Mouse (Mus musculus): ENCODE measurements around the gene Anxa8. TPM values are rescaled to one million over a fixed set of nuclear protein-coding genes. Genes with fewer than 3 reads are reported as not detected.

Anxa8 gene
- polyA plus RNA-seq, 1 experiment from 2014 or later = 0.64 TPM

DNA sequence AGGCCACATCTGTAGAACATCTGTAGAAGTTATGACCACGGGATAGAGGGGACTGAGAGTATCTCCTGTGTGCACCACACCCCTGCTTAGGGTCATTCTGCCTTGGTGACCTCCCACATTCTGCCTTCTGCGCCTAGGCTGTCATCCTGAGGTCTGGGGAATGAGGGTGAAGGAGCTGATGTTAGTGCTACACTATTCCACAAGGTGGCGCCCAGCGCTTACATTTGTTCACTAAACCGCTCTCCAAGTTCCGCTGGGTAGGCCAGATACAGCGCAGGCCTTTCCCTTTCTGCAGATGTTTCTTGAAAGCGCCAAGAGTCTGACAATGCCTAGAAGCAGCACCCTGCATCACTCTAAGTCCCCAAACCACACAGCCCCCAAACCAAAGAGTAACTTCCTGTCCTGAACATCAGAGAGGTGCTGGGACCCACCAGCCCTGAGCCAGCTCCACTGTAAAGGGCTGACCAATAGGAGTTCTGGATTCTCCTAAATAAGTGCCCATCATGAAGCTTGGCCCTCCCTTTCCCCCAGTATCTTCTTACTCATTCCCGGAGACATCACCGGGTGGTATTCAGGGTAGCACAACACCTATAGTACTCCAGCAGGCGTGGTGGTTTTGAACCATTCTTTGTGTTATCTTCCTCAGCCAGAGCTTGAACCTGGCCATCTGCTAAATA lies 5.3 kb upstream of the Anxa8 start:
- ATAC-seq (ENCODE audit: insufficient read depth, low FRiP score, low TSS enrichment) (peak; percentile 76), DNase-seq (ENCODE audit: low spot score) (peak; percentile 87)
- H3K9me3 ChIP-seq (ENCODE audit: control insufficient read depth, low read length) = no peaks in the 10 kb centered on the region
- 8% methylated on average over 11 of the region's 11 CpGs for WGBS
- H3K4me2 ChIP-seq (ENCODE audit: low read depth) = no peak overlapping the region
- no peak overlapping the region for H3K27ac ChIP-seq (ENCODE audit: low read depth, low read length)
- H3K4me1 ChIP-seq (ENCODE audit: control insufficient read depth, insufficient read depth, low read length) = no peaks in the 10 kb centered on the region
- H3K36me3 ChIP-seq (ENCODE audit: control insufficient read depth, insufficient read depth, low read length) = no peaks in the 10 kb centered on the region
- H3K9ac ChIP-seq (ENCODE audit: low read length) = no peak overlapping the region
- H3K27me3 ChIP-seq (ENCODE audit: control insufficient read depth, insufficient read depth, low read length) = no peaks in the 10 kb centered on the region
- H3K4me3 ChIP-seq (ENCODE audit: low read depth, low read length) = no peak overlapping the region

- H3K9me3 ChIP-seq (ENCODE audit: control insufficient read depth, low read length) = no peaks in the 10 kb centered on the region
- no peak overlapping the region for H3K4me3 ChIP-seq (ENCODE audit: low read depth, low read length)
- no peaks in the 10 kb centered on the region for H3K36me3 ChIP-seq (ENCODE audit: control insufficient read depth, insufficient read depth, low read length)
- H3K4me1 ChIP-seq (ENCODE audit: control insufficient read depth, insufficient read depth, low read length) = no peaks in the 10 kb centered on the region
- no peak overlapping the region for H3K9ac ChIP-seq (ENCODE audit: low read length)
- H3K4me2 ChIP-seq (ENCODE audit: low read depth) = no peak overlapping the region
- H3K27ac ChIP-seq (ENCODE audit: low read depth, low read length) = no peak overlapping the region
- H3K27me3 ChIP-seq (ENCODE audit: control insufficient read depth, insufficient read depth, low read length) = no peaks in the 10 kb centered on the region
- DNase-seq (ENCODE audit: low spot score) (no peak), ATAC-seq (ENCODE audit: insufficient read depth, low FRiP score, low TSS enrichment) (no peak)
- 90% methylated on average over 4 of the region's 4 CpGs for WGBS
Measured at GRCm38 (mm10) chr14:34086806-34087205, 1.0 kb downstream of the Anxa8 start.

- DNase-seq (ENCODE audit: low spot score) (no peak), ATAC-seq (ENCODE audit: insufficient read depth, low FRiP score, low TSS enrichment) (no peak)
- Histone ChIP-seq H3K9ac (ENCODE audit: low read length) (no peak overlapping the region), H3K4me3 (ENCODE audit: low read depth, low read length) (no peak overlapping the region), H3K27me3 (ENCODE audit: control insufficient read depth, insufficient read depth, low read length) (no peaks in the 10 kb centered on the region), H3K4me2 (ENCODE audit: low read depth) (no peak overlapping the region), H3K36me3 (ENCODE audit: control insufficient read depth, insufficient read depth, low read length) (no peaks in the 10 kb centered on the region), H3K9me3 (ENCODE audit: control insufficient read depth, low read length) (no peaks in the 10 kb centered on the region), H3K27ac (ENCODE audit: low read depth, low read length) (no peak overlapping the region), H3K4me1 (ENCODE audit: control insufficient read depth, insufficient read depth, low read length) (no peaks in the 10 kb centered on the region)
- 79% methylated on average over 2 of the region's 2 CpGs for WGBS
Measured at GRCm38 (mm10) chr14:34087856-34088398, 2.1 kb downstream of the Anxa8 start.

GRCm38 (mm10) chr14:34089796-34090195 lies 4.0 kb downstream of the Anxa8 start:
- Histone ChIP-seq H3K9me3 (ENCODE audit: control insufficient read depth, low read length) (no peaks in the 10 kb centered on the region), H3K27ac (ENCODE audit: low read depth, low read length) (no peak overlapping the region), H3K4me2 (ENCODE audit: low read depth) (no peak overlapping the region), H3K4me1 (ENCODE audit: control insufficient read depth, insufficient read depth, low read length) (no peaks in the 10 kb centered on the region), H3K36me3 (ENCODE audit: control insufficient read depth, insufficient read depth, low read length) (no peaks in the 10 kb centered on the region), H3K9ac (ENCODE audit: low read length) (no peak overlapping the region), H3K27me3 (ENCODE audit: control insufficient read depth, insufficient read depth, low read length) (no peaks in the 10 kb centered on the region), H3K4me3 (ENCODE audit: low read depth, low read length) (no peak overlapping the region)
- DNase-seq (ENCODE audit: low spot score) (no peak), ATAC-seq (ENCODE audit: insufficient read depth, low FRiP score, low TSS enrichment) (no peak)
- 84% methylated on average over 8 of the region's 8 CpGs for WGBS

DNA sequence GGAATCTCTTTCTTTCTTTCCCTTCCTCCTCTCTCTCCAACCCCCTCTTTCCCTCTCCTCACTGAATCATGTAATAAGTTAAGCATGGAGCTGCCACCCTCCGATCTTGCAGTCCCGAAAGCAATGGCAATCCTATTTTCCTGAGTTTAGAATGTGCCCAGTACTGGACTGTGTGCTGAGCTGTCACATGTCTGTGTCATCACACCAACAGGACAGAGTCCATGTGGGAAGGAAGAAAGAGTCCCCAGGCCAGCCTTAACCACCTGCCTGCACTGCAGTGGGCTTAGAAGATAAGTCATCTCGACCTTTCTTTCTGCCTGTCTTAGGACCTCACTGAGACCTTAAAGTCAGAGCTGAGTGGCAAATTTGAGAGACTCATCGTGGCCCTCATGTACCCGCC lies 5.7 kb downstream of the Anxa8 start:
- H3K4me2 ChIP-seq (ENCODE audit: low read depth) = no peak overlapping the region

DNA sequence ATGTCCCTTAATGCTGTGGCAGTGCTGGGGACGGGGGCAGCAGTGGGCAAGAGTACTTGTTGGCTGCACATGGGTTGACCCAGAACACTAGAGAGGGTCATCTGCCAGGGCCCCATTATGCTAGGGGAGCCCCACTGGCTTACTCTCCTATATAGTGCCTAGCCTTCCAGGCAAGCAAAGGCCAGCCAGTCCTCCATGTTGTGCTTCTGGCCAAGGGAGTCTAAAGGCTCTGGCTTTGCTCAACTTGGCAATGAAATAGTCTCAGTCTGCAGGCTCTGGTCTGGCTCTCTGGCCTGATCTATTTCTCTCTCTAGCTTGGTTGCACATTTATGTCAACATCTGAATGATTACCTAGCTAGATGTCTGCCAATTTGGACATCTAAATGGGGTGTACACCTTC lies 7.1 kb downstream of the Anxa8 start:
- DNase-seq (ENCODE audit: low spot score) = no peak
- H3K27ac ChIP-seq (ENCODE audit: low read depth, low read length) = no peak overlapping the region
- H3K4me3 ChIP-seq (ENCODE audit: low read depth, low read length) = no peak overlapping the region
- H3K9ac ChIP-seq (ENCODE audit: low read length) = no peak overlapping the region
- H3K4me2 ChIP-seq (ENCODE audit: low read depth) = no peak overlapping the region
- no peaks in the 10 kb centered on the region for H3K36me3 ChIP-seq (ENCODE audit: control insufficient read depth, insufficient read depth, low read length)
- WGBS = 77% methylated on average over 1 of the region's 1 CpGs
- H3K9me3 ChIP-seq (ENCODE audit: control insufficient read depth, low read length) = no peaks in the 10 kb centered on the region
- no peak for ATAC-seq (ENCODE audit: insufficient read depth, low FRiP score, low TSS enrichment)
- H3K27me3 ChIP-seq (ENCODE audit: control insufficient read depth, insufficient read depth, low read length) = no peaks in the 10 kb centered on the region
- no peaks in the 10 kb centered on the region for H3K4me1 ChIP-seq (ENCODE audit: control insufficient read depth, insufficient read depth, low read length)

More for the DNA sequence above, 5.7 kb downstream of the Anxa8 start:
- H3K27ac ChIP-seq (ENCODE audit: low read depth, low read length) = no peak overlapping the region
- DNase-seq (ENCODE audit: low spot score) (no peak), ATAC-seq (ENCODE audit: insufficient read depth, low FRiP score, low TSS enrichment) (no peak)
- H3K4me1 ChIP-seq (ENCODE audit: control insufficient read depth, insufficient read depth, low read length) = no peaks in the 10 kb centered on the region
- H3K27me3 ChIP-seq (ENCODE audit: control insufficient read depth, insufficient read depth, low read length) = no peaks in the 10 kb centered on the region
- no peaks in the 10 kb centered on the region for H3K36me3 ChIP-seq (ENCODE audit: control insufficient read depth, insufficient read depth, low read length)
- WGBS = 89% methylated on average over 5 of the region's 5 CpGs
- no peak overlapping the region for H3K4me3 ChIP-seq (ENCODE audit: low read depth, low read length)
- no peaks in the 10 kb centered on the region for H3K9me3 ChIP-seq (ENCODE audit: control insufficient read depth, low read length)
- no peak overlapping the region for H3K9ac ChIP-seq (ENCODE audit: low read length)

DNA sequence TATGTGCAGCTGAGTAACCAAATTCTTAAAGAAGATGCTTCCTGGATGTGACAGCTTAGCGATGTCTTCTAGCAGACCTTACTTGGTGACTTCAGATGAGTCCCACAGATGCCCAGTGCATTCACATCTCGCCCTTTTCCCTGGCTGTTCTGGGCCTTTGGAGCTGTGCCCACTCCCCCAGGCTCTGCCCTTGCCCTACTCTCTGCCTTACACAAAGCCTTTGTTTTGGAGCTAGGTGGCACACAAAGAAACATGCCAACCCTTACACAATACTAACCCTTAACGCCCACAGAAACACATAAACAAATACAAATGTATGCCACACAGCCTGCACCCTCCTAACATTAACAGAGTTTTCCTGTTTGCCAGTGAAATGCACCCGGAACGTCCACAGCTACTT lies 10.4 kb downstream of the Anxa8 start:
- H3K4me3 ChIP-seq (ENCODE audit: low read depth, low read length) = no peak overlapping the region
- no peaks in the 10 kb centered on the region for H3K36me3 ChIP-seq (ENCODE audit: control insufficient read depth, insufficient read depth, low read length)
- no peaks in the 10 kb centered on the region for H3K9me3 ChIP-seq (ENCODE audit: control insufficient read depth, low read length)
- WGBS = 89% methylated on average over 5 of the region's 5 CpGs
- no peak overlapping the region for H3K9ac ChIP-seq (ENCODE audit: low read length)
- no peaks in the 10 kb centered on the region for H3K27me3 ChIP-seq (ENCODE audit: control insufficient read depth, insufficient read depth, low read length)
- no peak overlapping the region for H3K4me2 ChIP-seq (ENCODE audit: low read depth)
- no peak for ATAC-seq (ENCODE audit: insufficient read depth, low FRiP score, low TSS enrichment)
- no peak for DNase-seq (ENCODE audit: low spot score)
- H3K27ac ChIP-seq (ENCODE audit: low read depth, low read length) = no peak overlapping the region
- no peaks in the 10 kb centered on the region for H3K4me1 ChIP-seq (ENCODE audit: control insufficient read depth, insufficient read depth, low read length)

DNA sequence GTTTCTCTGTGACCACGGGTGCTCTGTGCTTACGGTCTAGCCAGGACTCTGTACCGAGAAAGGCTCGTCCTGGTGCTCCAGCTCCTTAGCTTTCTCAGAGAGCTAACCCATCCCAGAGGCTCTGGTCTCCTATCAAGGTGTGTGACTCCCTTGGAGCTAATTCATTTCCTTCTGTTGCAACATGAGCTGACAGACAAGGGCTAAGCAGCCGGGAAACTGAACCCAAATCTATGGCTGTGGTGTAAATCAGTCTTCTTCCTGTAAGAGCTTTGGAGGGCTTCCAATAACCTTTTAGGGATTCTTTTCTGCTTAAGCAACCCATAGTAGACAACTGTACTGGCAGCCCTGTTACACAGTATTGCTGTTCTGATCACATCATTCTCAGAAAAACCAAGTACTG lies 16.8 kb downstream of the Anxa8 start, which contains the start of gene A630023A22Rik:
TSS of gene A630023A22Rik (minus strand) at position 154 of the 400 bp plus-strand sequence.
- Histone ChIP-seq H3K27me3 (ENCODE audit: control insufficient read depth, insufficient read depth, low read length) (no peaks in the 10 kb centered on the region), H3K36me3 (ENCODE audit: control insufficient read depth, insufficient read depth, low read length) (no peaks in the 10 kb centered on the region), H3K4me2 (ENCODE audit: low read depth) (no peak within 1 kb of the TSS), H3K4me3 (ENCODE audit: low read depth, low read length) (no peak within 1 kb of the TSS), H3K9me3 (ENCODE audit: control insufficient read depth, low read length) (no peaks in the 10 kb centered on the region), H3K9ac (ENCODE audit: low read length) (no peak within 1 kb of the TSS), H3K4me1 (ENCODE audit: control insufficient read depth, insufficient read depth, low read length) (no peaks in the 10 kb centered on the region), H3K27ac (ENCODE audit: low read depth, low read length) (no peak within 1 kb of the TSS)
- ATAC-seq (ENCODE audit: insufficient read depth, low FRiP score, low TSS enrichment) (no peak), DNase-seq (ENCODE audit: low spot score) (no peak)
- WGBS = 80% methylated on average over 5 of the region's 5 CpGs

DNA sequence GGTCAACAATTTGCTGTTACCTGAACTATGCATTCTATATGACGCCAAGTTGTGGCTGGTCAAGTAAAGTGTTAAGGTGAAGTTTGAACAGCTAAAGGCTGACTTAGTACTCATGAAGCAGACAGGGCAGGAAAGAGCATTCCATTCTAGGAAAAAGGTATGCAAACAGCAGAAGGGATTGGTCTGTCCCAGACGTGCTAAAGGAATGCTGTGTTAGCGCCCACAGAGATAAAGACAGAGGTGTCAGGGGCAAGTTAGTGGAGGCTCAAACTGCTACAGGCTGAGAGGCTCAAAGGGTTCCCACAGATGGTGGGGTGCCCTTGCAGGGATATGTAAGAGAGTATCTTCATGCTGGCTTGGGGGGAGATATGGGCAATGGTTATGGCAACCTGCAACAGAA lies 18.1 kb downstream of the Anxa8 start:
- H3K4me1 ChIP-seq (ENCODE audit: control insufficient read depth, insufficient read depth, low read length) = no peaks in the 10 kb centered on the region
- no peak overlapping the region for H3K4me3 ChIP-seq (ENCODE audit: low read depth, low read length)
- DNase-seq (ENCODE audit: low spot score) = no peak
- 81% methylated on average over 3 of the region's 3 CpGs for WGBS
- no peak overlapping the region for H3K4me2 ChIP-seq (ENCODE audit: low read depth)
- no peak overlapping the region for H3K9ac ChIP-seq (ENCODE audit: low read length)
- H3K27ac ChIP-seq (ENCODE audit: low read depth, low read length) = no peak overlapping the region
- H3K36me3 ChIP-seq (ENCODE audit: control insufficient read depth, insufficient read depth, low read length) = no peaks in the 10 kb centered on the region
- no peaks in the 10 kb centered on the region for H3K27me3 ChIP-seq (ENCODE audit: control insufficient read depth, insufficient read depth, low read length)
- no peak for ATAC-seq (ENCODE audit: insufficient read depth, low FRiP score, low TSS enrichment)
- H3K9me3 ChIP-seq (ENCODE audit: control insufficient read depth, low read length) = no peaks in the 10 kb centered on the region

Measured in neural tube, embryonic 11.5 days (tissue).